Mouse (Mus musculus): ENCODE data around the gene Ccdc160. TPM values are rescaled to one million over a fixed set of nuclear protein-coding genes. Genes with fewer than 3 reads are reported as not detected.

The Ccdc160 gene
- total RNA-seq, 2 experiments from 2014 or later: 0.18 to 0.34 TPM

GRCm38 (mm10) chrX:52819338-52819737 is 28.3 kb downstream of the Ccdc160 start:
- DNase-seq (ENCODE audit: low spot score in 2 of 2): no peak

Small RNAs within 50 kb of the gene (microRNA-seq; reads per million reads assigned to microRNA genes)
- gene Mir106a: 21.2 reads per million, percentile 35 among the genes with 10 or more reads in this experiment
- gene Mir18b: 1.1 reads per million
- not detected for gene Mir19b-2
- 15.9 reads per million, percentile 31 among the genes with 10 or more reads in this experiment for gene Mir20b
- 8.5 reads per million, percentile 24 among the genes with 10 or more reads in this experiment for gene Mir363
- gene Mir92-2: 23.1 reads per million, percentile 35 among the genes with 10 or more reads in this experiment

Other genes with a start within 250 kb of the Ccdc160 start
- 100 to 1,000 TPM; 327 to 347 TPM for gene Gpc3, start 177.2 kb upstream of the Ccdc160 start, total RNA-seq (2021)
- gene Phf6, start 121.1 kb downstream of the Ccdc160 start, total RNA-seq (2021): 10 to 100 TPM in 1 of 2 experiments, 1 to 10 TPM in 1; 8.9 to 12.7 TPM
- 10 to 100 TPM; 50.9 to 69.7 TPM for gene Hprt, start 196.9 kb downstream of the Ccdc160 start, total RNA-seq (2021)